Comparison of ENCODE assay signal across 26 mouse cellular contexts in the genomic region with DNA sequence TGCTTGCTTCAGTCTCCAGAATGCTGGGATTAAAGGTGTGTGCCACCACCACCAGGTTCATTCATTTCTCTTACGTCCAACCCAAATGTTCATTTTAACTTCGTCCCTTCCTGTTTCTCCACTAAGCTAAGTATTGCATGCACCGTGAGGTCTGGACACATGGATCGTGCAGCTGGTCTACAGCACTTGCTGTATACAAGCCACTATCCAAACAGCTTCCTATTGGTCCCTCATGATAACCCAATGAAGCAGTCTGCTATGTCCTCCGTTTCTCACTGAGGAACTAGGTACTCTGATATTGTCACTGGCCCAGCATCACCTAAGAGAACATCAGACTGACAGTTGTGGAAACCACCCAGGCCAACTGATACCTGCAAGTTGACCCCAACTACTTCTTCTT. TPM values are rescaled to one million over a fixed set of nuclear protein-coding genes. Genes with fewer than 3 reads are reported as not detected.
DNase-seq lines count a peak whose midpoint lies in the region; ATAC-seq lines count a peak whose summit lies in the region.
"Had no signal": no experiment of that assay in that cellular context is flagged by ENCODE, and none has a peak within 500 bp of the region (broad histone marks: within the 10 kb centered on the region; RNA-seq: fewer than 3 reads in every experiment).

No protein-coding gene starts in this region.

- no peaks in the 10 kb centered on the region for H3K9me3 ChIP-seq in heart, embryonic 10.5 days
- no peaks in the 10 kb centered on the region for H3K9me3 ChIP-seq in midbrain, embryonic 11.5 days (ENCODE audit: control insufficient read depth, low read length)
- no peaks in the 10 kb centered on the region for H3K9me3 ChIP-seq in midbrain, embryonic 15.5 days
- H3K9me3 ChIP-seq in liver, embryonic 12.5 days (replicated peaks), result no peaks in the 10 kb centered on the region
- H3K9me3 ChIP-seq: embryonic facial prominence, embryonic 13.5 days; hindbrain, embryonic 13.5 days; midbrain, embryonic 12.5 days had no signal

- H3K4me2 ChIP-seq in midbrain, embryonic 11.5 days, result no peak overlapping the region
- H3K4me2 ChIP-seq in midbrain, embryonic 15.5 days, result no peak overlapping the region
- H3K4me2 ChIP-seq in liver, embryonic 12.5 days, result peak overlapping the region; percentile 95
- H3K4me2 ChIP-seq: embryonic facial prominence, embryonic 13.5 days; hindbrain, embryonic 13.5 days; midbrain, embryonic 12.5 days had no signal

- ATAC-seq in midbrain, embryonic 11.5 days (ENCODE audit: low FRiP score), result no peak
- ATAC-seq in midbrain, embryonic 15.5 days (replicated peaks), result no peak
- ATAC-seq in liver, embryonic 12.5 days, result no peak
- ATAC-seq: activated CD4-positive, CD25-positive, alpha-beta regulatory T cell, adult 4 months had no signal

- no peaks in the 10 kb centered on the region for H3K36me3 ChIP-seq in heart, embryonic 10.5 days
- no peaks in the 10 kb centered on the region for H3K36me3 ChIP-seq in midbrain, embryonic 11.5 days (ENCODE audit: control insufficient read depth, insufficient read depth, low read length)
- H3K36me3 ChIP-seq in midbrain, embryonic 15.5 days (replicated peaks), result no peaks in the 10 kb centered on the region
- peaks cover 40% of the 10 kb centered on the region for H3K36me3 ChIP-seq in liver, embryonic 12.5 days
- H3K36me3 ChIP-seq: embryonic facial prominence, embryonic 13.5 days; hindbrain, embryonic 13.5 days; midbrain, embryonic 12.5 days had no signal

- peaks cover 33% of the 10 kb centered on the region for H3K4me1 ChIP-seq in heart, embryonic 10.5 days
- no peaks in the 10 kb centered on the region for H3K4me1 ChIP-seq in midbrain, embryonic 11.5 days (ENCODE audit: control insufficient read depth, insufficient read depth, low read length)
- no peaks in the 10 kb centered on the region for H3K4me1 ChIP-seq in midbrain, embryonic 15.5 days
- peaks cover 76% of the 10 kb centered on the region for H3K4me1 ChIP-seq in liver, embryonic 12.5 days
- H3K4me1 ChIP-seq: midbrain, embryonic 12.5 days had no signal

- H3K27me3 ChIP-seq in heart, embryonic 10.5 days (ENCODE audit: insufficient read depth, poor library complexity, severe bottlenecking), result peaks cover 37% of the 10 kb centered on the region
- H3K27me3 ChIP-seq in midbrain, embryonic 11.5 days (ENCODE audit: control insufficient read depth, insufficient read depth, low read length), result peaks cover 11% of the 10 kb centered on the region
- H3K27me3 ChIP-seq in midbrain, embryonic 15.5 days (replicated peaks), result peaks cover 18% of the 10 kb centered on the region
- H3K27me3 ChIP-seq in liver, embryonic 12.5 days (replicated peaks), result 0 out of 2 replicates have a peak, but pooled peaks cover 9% of the 10 kb centered on the region

- no peak for DNase-seq in heart, embryonic 10.5 days (ENCODE audit: low spot score)
- DNase-seq in heart, postnatal 14 days, result no peak
- peak; percentile 26 for DNase-seq in midbrain, embryonic 11.5 days (ENCODE audit: low spot score, missing footprints)
- DNase-seq in adipocyte (ENCODE audit: low spot score), result no peak
- no peak for DNase-seq in kidney, postnatal 25 days
- DNase-seq: adrenal gland, postnatal 10 days; cerebellum, adult 2 months; cerebellum, postnatal 25 days; embryo, embryonic 11 days; gastrocnemius, postnatal 25 days; heart, adult 2 months; kidney, adult 11 months; left cerebral cortex, postnatal 4 days; lung, postnatal 14 days; right cerebral cortex, postnatal 14 days had no signal

- WGBS in heart, embryonic 10.5 days, result 89% methylated on average over 5 of the region's 5 CpGs
- WGBS in midbrain, embryonic 11.5 days, result 91% methylated on average over 5 of the region's 5 CpGs
- 87% methylated on average over 5 of the region's 5 CpGs for WGBS in midbrain, embryonic 15.5 days
- WGBS in liver, embryonic 12.5 days (ENCODE audit: insufficient replicate concordance), result 33% methylated on average over 5 of the region's 5 CpGs

- intact Hi-C loops in heart, postnatal 14 days (cut with DNase I), result loop anchor here (5.0 kb wide), 1 partner anchor 78 kb away; no protein-coding TSS in a partner anchor

- peak overlapping the region; percentile 27; the same call in 1 of the 2 replicates for H3K4me3 ChIP-seq in heart, embryonic 10.5 days
- no peak overlapping the region for H3K4me3 ChIP-seq in midbrain, embryonic 11.5 days (ENCODE audit: low read depth, low read length)
- no peak overlapping the region for H3K4me3 ChIP-seq in midbrain, embryonic 15.5 days
- peak overlapping the region; percentile 82 for H3K4me3 ChIP-seq in liver, embryonic 12.5 days
- H3K4me3 ChIP-seq: embryonic facial prominence, embryonic 13.5 days; heart, adult 2 months; hindbrain, embryonic 13.5 days; midbrain, embryonic 12.5 days had no signal

- peak overlapping the region; percentile 78; the same call in 1 of the 2 replicates for H3K27ac ChIP-seq in heart, embryonic 10.5 days
- H3K27ac ChIP-seq in midbrain, embryonic 11.5 days (ENCODE audit: low read depth, low read length), result no peak overlapping the region
- H3K27ac ChIP-seq in midbrain, embryonic 15.5 days, result no peak overlapping the region
- peak overlapping the region; percentile 96 for H3K27ac ChIP-seq in liver, embryonic 12.5 days
- H3K27ac ChIP-seq: embryonic facial prominence, embryonic 13.5 days; heart, adult 2 months; hindbrain, embryonic 13.5 days; kidney, postnatal 0 days; midbrain, embryonic 12.5 days had no signal

- no peak overlapping the region for H3K9ac ChIP-seq in midbrain, embryonic 11.5 days (ENCODE audit: low read length)
- H3K9ac ChIP-seq in midbrain, embryonic 15.5 days, result no peak overlapping the region
- H3K9ac ChIP-seq in liver, embryonic 12.5 days, result peak overlapping the region; percentile 94
- H3K9ac ChIP-seq: embryonic facial prominence, embryonic 13.5 days; hindbrain, embryonic 13.5 days; midbrain, embryonic 12.5 days had no signal

RNA-seq across cellular contexts. Expression of a gene that starts 1.5 kb away (rescaled TPM):
- polyA plus RNA-seq in heart, embryonic 10.5 days (2016; fragmentation: Nextera tagmentation; extraction: Ambion mirVana), result 24.2 and 38.7 TPM in 2 replicates
- total RNA-seq in heart, postnatal 14 days (2021), result 1 to 10 TPM; 2.5 TPM
- polyA plus RNA-seq in midbrain, embryonic 11.5 days (2014; fragmentation: Nextera tagmentation; extraction: Ambion mirVana), result 19.2 and 21.3 TPM in 2 replicates
- 0.98 and 1.1 TPM in 2 replicates for polyA plus RNA-seq in midbrain, embryonic 15.5 days (2015; fragmentation: Nextera tagmentation; extraction: Ambion mirVana)
- 477 and 480 TPM in 2 replicates for polyA plus RNA-seq in liver, embryonic 12.5 days (2016; fragmentation: Nextera tagmentation; extraction: Ambion mirVana)
- total RNA-seq: gastrocnemius, postnatal 25 days; layer of hippocampus, adult 18-20 months; layer of hippocampus, postnatal 14 days; left cerebral cortex, postnatal 4 days; liver, adult 2 months; monocyte, adult 5-6 weeks had no signal
- polyA plus RNA-seq: liver, adult 2 months had no signal

RNA-seq across cellular contexts. Expression of a gene that starts 12.6 kb away (rescaled TPM):
- polyA plus RNA-seq in heart, embryonic 10.5 days (2016; fragmentation: Nextera tagmentation; extraction: Ambion mirVana), result 21.7 and 31.4 TPM in 2 replicates
- 10 to 100 TPM; 22.1 to 25.5 TPM for total RNA-seq in heart, postnatal 14 days (2021)
- 45.6 and 51.7 TPM in 2 replicates for polyA plus RNA-seq in midbrain, embryonic 11.5 days (2014; fragmentation: Nextera tagmentation; extraction: Ambion mirVana)
- polyA plus RNA-seq in midbrain, embryonic 15.5 days (2015; fragmentation: Nextera tagmentation; extraction: Ambion mirVana), result 97.2 and 106 TPM in 2 replicates
- polyA plus RNA-seq in liver, embryonic 12.5 days (2016; fragmentation: Nextera tagmentation; extraction: Ambion mirVana), result 27.2 and 29.8 TPM in 2 replicates

RNA-seq across cellular contexts. Expression of a gene that starts 49.0 kb away (rescaled TPM):
- 129 and 131 TPM in 2 replicates for polyA plus RNA-seq in heart, embryonic 10.5 days (2016; fragmentation: Nextera tagmentation; extraction: Ambion mirVana)
- total RNA-seq in heart, postnatal 14 days (2021), result 10 to 100 TPM; 74.2 to 75.7 TPM
- 156 TPM in 2 replicates for polyA plus RNA-seq in midbrain, embryonic 11.5 days (2014; fragmentation: Nextera tagmentation; extraction: Ambion mirVana)
- polyA plus RNA-seq in midbrain, embryonic 15.5 days (2015; fragmentation: Nextera tagmentation; extraction: Ambion mirVana), result 203 and 218 TPM in 2 replicates
- polyA plus RNA-seq in liver, embryonic 12.5 days (2016; fragmentation: Nextera tagmentation; extraction: Ambion mirVana), result 94.2 and 94.9 TPM in 2 replicates

RNA-seq across cellular contexts. Expression of a gene that starts 57.6 kb away (rescaled TPM):
- polyA plus RNA-seq in heart, embryonic 10.5 days (2016; fragmentation: Nextera tagmentation; extraction: Ambion mirVana), result 329 and 376 TPM in 2 replicates
- total RNA-seq in heart, postnatal 14 days (2021), result 100 to 1,000 TPM; 226 to 260 TPM
- 352 and 403 TPM in 2 replicates for polyA plus RNA-seq in midbrain, embryonic 11.5 days (2014; fragmentation: Nextera tagmentation; extraction: Ambion mirVana)
- 559 and 566 TPM in 2 replicates for polyA plus RNA-seq in midbrain, embryonic 15.5 days (2015; fragmentation: Nextera tagmentation; extraction: Ambion mirVana)
- 310 and 322 TPM in 2 replicates for polyA plus RNA-seq in liver, embryonic 12.5 days (2016; fragmentation: Nextera tagmentation; extraction: Ambion mirVana)

Comparison
In these comparisons a context has a peak if more than half of its experiments do, and no peak if none do; other contexts are left out.
1. H3K27ac ChIP-seq: peak in heart, embryonic 10.5 days (single experiment) and liver, embryonic 12.5 days (single experiment); none in midbrain, embryonic 11.5 days (single experiment) and midbrain, embryonic 15.5 days (single experiment).
2. H3K4me3 ChIP-seq: peak in heart, embryonic 10.5 days (single experiment) and liver, embryonic 12.5 days (single experiment); none in midbrain, embryonic 11.5 days (single experiment) and midbrain, embryonic 15.5 days (single experiment).
3. RNA of a gene that starts 1.5 kb away (polyA plus RNA-seq): 477 to 480 TPM in liver, embryonic 12.5 days; 24.2 to 38.7 TPM in heart, embryonic 10.5 days, 19.2 to 21.3 TPM in midbrain, embryonic 11.5 days and 0.98 to 1.1 TPM in midbrain, embryonic 15.5 days; every median in the first group is over 10 times any median in the second.